Mouse (Mus musculus) lung, adult 2 months (tissue): ENCODE measurements at regions not wholly inside any gene's neighbourhood (a gene's known extent, or its start where the extent isn't known, plus 50 kb on each side); places are given as distances from the start of the nearest gene placed in this dataset.

ENCODE experiments used
- DNase-seq: peaks from one replicate; pipeline ENCODE4 v3.0.0; 2022
- H3K4me1 ChIP-seq: fragments of 200-500 bp; 2 replicates; pipeline ENCODE4 v1.6.1; 2011; ENCODE audit warnings: low read length; ENCODE audit not compliant: control insufficient read depth, insufficient read depth
- H3K4me3 ChIP-seq: fragments of 200-500 bp; replicated peaks from 2 replicates; pipeline ENCODE3; 2011; ENCODE audit warnings: low read depth, mild to moderate bottlenecking, control low read depth, low read length; ENCODE audit errors: extremely low read depth
- CTCF ChIP-seq: fragments of 200-500 bp; IDR thresholded peaks from 2 replicates; pipeline ENCODE4 v1.5.1; 2011; ENCODE audit warnings: mild to moderate bottlenecking, low read length, control low read depth; ENCODE audit not compliant: insufficient read depth
- POLR2A ChIP-seq: fragments of 200-500 bp; IDR thresholded peaks from 2 replicates; pipeline ENCODE4 v1.6.1; 2011; ENCODE audit warnings: low read depth, mild to moderate bottlenecking, control low read depth, low read length, borderline replicate concordance; ENCODE audit errors: extremely low read depth
- WGBS: fragments of 180-500 bp; shearing (Covaris S2); methylation state at CpG from one replicate; pipeline ENCODE4 v1.1.7; 2018; 5-methylcytosine and 5-hydroxymethylcytosine counted together

- Histone ChIP-seq H3K4me3 (no peak overlapping the region), H3K4me1 (no peaks in the 10 kb centered on the region)
- DNase-seq: no peak
- TF ChIP-seq CTCF (no peak), POLR2A (no peak)
These were observed 81.3 kb upstream of the Lrfn2 start for GRCm38 (mm10) chr17:48850910-48851309.

GRCm38 (mm10) chr17:48858891-48859290 is 73.3 kb upstream of the Lrfn2 start:
- Histone ChIP-seq H3K4me1 (no peaks in the 10 kb centered on the region), H3K4me3 (no peak overlapping the region)
- TF ChIP-seq CTCF (no peak), POLR2A (no peak)
- no peak for DNase-seq
- 55% methylated on average over 6 of the region's 6 CpGs for WGBS

- WGBS: 30% methylated on average over 6 of the region's 6 CpGs
- Histone ChIP-seq H3K4me3 (no peak overlapping the region), H3K4me1 (no peaks in the 10 kb centered on the region)
- DNase-seq: no peak
- no peak for TF ChIP-seq CTCF
- TF ChIP-seq POLR2A: no peak
These were observed 61.7 kb upstream of the Lrfn2 start for GRCm38 (mm10) chr17:48870443-48870842.

GRCm38 (mm10) chr17:48877505-48877904 is 54.7 kb upstream of the Lrfn2 start:
- TF ChIP-seq POLR2A (no peak), CTCF (no peak)
- no peak for DNase-seq
- Histone ChIP-seq H3K4me1 (no peaks in the 10 kb centered on the region), H3K4me3 (no peak overlapping the region)
- 73% methylated on average over 8 of the region's 8 CpGs for WGBS

GRCm38 (mm10) chr17:48880590-48880989 is 51.6 kb upstream of the Lrfn2 start:
- TF ChIP-seq POLR2A: no peak
- no peak for TF ChIP-seq CTCF
- no peak for DNase-seq
- no peak overlapping the region for H3K4me3 ChIP-seq
- 77% methylated on average over 3 of the region's 3 CpGs for WGBS
- no peaks in the 10 kb centered on the region for H3K4me1 ChIP-seq

- no peak for TF ChIP-seq POLR2A
- TF ChIP-seq CTCF: no peak
- 77% methylated on average over 5 of the region's 5 CpGs for WGBS
- no peak for DNase-seq
- Histone ChIP-seq H3K4me1 (no peaks in the 10 kb centered on the region), H3K4me3 (no peak overlapping the region)
These were observed 50.2 kb upstream of the Lrfn2 start for GRCm38 (mm10) chr17:48881946-48882345.
